Mouse (Mus musculus) embryonic fibroblast, embryonic 13.5 days (primary cell): ENCODE measurements around the gene Yipf1.

ENCODE experiments used
- CTCF ChIP-seq: IDR thresholded peaks from 2 replicates; pipeline ENCODE4 v1.5.1; 2011; ENCODE audit warnings: mild to moderate bottlenecking, control low read depth, low read length, moderate library complexity, borderline replicate concordance; ENCODE audit not compliant: insufficient read depth
- POLR2A ChIP-seq: IDR thresholded peaks from 2 replicates; pipeline ENCODE4 v1.6.1; 2011; ENCODE audit warnings: low read depth, mild to moderate bottlenecking, control low read depth, low read length, moderate library complexity

DNA sequence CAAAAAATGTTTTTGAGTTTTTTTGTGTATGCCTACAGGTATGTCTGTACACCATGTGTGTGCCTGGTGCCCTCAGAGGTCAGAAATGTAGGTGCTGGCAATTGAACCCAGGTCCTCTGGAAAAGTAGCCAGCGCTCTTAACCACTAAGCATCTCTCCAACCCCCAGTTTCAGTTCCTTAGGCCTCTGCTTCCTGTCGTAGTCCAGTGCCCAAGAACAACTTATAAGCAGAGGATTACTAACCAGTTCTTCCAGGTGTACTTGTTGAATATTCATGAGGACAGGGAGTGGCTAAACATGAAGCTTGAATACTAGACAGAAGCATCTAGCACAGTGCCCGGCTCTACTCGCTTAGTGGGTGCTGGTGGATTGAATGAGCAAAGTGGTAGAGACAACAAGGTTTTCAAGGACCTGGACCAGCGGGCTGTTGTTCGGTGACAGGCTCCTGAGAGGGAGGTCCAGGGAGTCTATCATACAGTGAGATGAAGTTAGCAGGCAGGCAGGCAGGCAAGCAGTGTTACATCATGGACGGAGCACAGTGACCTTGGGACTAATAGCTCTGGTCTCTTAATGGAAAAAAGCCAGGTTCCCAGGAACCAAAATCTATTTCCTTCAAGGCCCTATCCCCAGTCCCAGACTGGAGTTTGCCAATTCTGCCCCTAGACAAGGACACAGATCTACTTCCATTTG, 46.4 kb downstream of the Yipf1 start:
- TF ChIP-seq CTCF: no peak
- no peak for TF ChIP-seq POLR2A
